8 mouse cellular contexts compared by ENCODE assay signal in the genomic region with DNA sequence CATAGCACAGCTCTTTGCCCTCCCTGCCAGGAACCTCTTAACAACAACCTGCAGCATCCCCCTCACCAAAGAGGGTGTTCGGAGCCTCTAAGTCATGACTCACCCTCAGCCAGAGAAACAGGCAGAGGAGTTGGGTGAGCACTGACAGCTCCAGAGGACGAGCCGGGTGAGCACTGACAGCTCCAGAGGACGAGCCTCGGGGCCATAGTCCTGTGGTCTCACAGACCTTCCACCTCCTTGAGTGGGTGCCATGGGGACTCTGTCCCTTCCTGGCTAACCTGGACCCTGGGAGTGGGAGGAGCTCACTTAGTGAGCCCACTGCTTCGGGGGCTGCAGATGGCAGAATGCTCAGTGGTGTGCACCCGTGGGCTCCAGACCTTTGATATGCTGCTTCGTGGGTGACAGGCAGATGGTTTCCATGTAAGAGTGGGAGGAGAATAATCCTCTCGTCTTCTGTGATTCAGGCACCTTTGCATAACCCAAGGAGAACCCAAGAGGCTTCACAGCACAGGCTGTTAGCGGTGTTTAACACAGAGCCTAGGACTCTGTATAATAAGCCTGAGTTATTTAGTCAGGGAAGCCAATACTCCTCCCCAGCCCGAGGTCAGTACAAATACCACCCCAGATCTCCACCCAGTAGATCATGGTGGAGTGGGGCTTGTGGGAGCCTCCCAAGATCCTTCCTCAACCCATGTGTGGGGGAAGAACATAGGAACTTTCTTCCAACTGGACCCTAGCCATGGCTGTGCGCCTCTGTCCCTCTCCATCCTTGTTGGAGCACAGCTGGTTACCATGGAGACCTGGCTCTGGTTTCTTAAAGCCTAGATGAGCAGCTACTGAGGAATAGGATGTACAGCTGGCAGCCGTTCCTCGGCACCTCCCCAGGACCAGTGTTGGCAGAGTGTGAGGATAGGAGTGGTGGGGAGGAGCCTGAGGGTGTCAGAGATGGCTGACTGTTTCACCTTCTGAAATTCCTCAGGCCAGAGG. TPM values are rescaled to one million over a fixed set of nuclear protein-coding genes. Genes with fewer than 3 reads are reported as not detected.
A peak's percentile ranks its signal among the peaks of the same experiment; 100 is the strongest.
DNase-seq lines count a peak whose midpoint lies in the region; ATAC-seq and TF ChIP-seq lines count a peak whose summit lies in the region.

No protein-coding gene starts in this region.

- H3K4me1 ChIP-seq in kidney, postnatal 0 days (replicated peaks; ENCODE audit: insufficient read depth, low read length), result no peaks in the 10 kb centered on the region
- no peaks in the 10 kb centered on the region for H3K4me1 ChIP-seq in neural tube, embryonic 14.5 days (ENCODE audit: control insufficient read depth, insufficient read depth, low read length)

- DNase-seq in kidney, postnatal 0 days (ENCODE audit: low spot score), result peak; percentile 18
- no peak for DNase-seq in kidney, adult 11 months
- peak; percentile 36 to 40 for DNase-seq in frontal cortex, postnatal 25 days (ENCODE audit: low spot score in 2 of 2)
- peak; percentile 43 to 65 for DNase-seq in layer of hippocampus, adult 2 months (ENCODE audit: low spot score in 2 of 2)
- no peak for DNase-seq in retina, postnatal 1 day
- no peak for DNase-seq in adrenal gland, adult 18-20 months (ENCODE audit: low spot score in 2 of 2)
- DNase-seq in spleen, postnatal 10 days (ENCODE audit: low spot score in 2 of 2), result no peak

- no peak overlapping the region for H3K9ac ChIP-seq in kidney, postnatal 0 days (ENCODE audit: low read depth, low read length)
- no peak overlapping the region for H3K9ac ChIP-seq in neural tube, embryonic 14.5 days (replicated peaks; ENCODE audit: low read depth, low read length)

- 56% methylated on average over 14 of the region's 14 CpGs for WGBS in kidney, postnatal 0 days
- WGBS in neural tube, embryonic 14.5 days, result 65% methylated on average over 14 of the region's 14 CpGs

- no peak for ATAC-seq in kidney, postnatal 0 days (replicated peaks; ENCODE audit: low FRiP score, low read depth)
- peak; percentile 61; the same call in 1 of the 2 replicates for ATAC-seq in neural tube, embryonic 14.5 days (ENCODE audit: low read depth)

- no peaks in the 10 kb centered on the region for H3K9me3 ChIP-seq in kidney, postnatal 0 days (replicated peaks; ENCODE audit: low read length)
- H3K9me3 ChIP-seq in neural tube, embryonic 14.5 days (ENCODE audit: control insufficient read depth, low read length), result no peaks in the 10 kb centered on the region

- H3K27ac ChIP-seq in kidney, postnatal 0 days, result no peak overlapping the region
- peak overlapping the region; percentile 87 for H3K27ac ChIP-seq in layer of hippocampus, adult 2 months
- H3K27ac ChIP-seq in neural tube, embryonic 14.5 days (ENCODE audit: low read depth, low read length), result no peak overlapping the region

- no peak for TF ChIP-seq CTCF in kidney, postnatal 0 days (IDR thresholded peaks at IDR 0.05; ENCODE audit: low read depth)
- no peak for TF ChIP-seq CTCF in layer of hippocampus, adult 2 months (conservative IDR thresholded peaks at IDR 0.05)

- H3K4me2 ChIP-seq in kidney, postnatal 0 days (ENCODE audit: low read length), result no peak overlapping the region
- H3K4me2 ChIP-seq in neural tube, embryonic 14.5 days (ENCODE audit: low read depth, low read length), result no peak overlapping the region

- no peaks in the 10 kb centered on the region for H3K36me3 ChIP-seq in kidney, postnatal 0 days (ENCODE audit: insufficient read depth, low read length)
- no peaks in the 10 kb centered on the region for H3K36me3 ChIP-seq in neural tube, embryonic 14.5 days (ENCODE audit: control insufficient read depth, insufficient read depth, low read length)

- H3K4me3 ChIP-seq in kidney, postnatal 0 days (replicated peaks; ENCODE audit: low read depth, low read length), result no peak overlapping the region
- H3K4me3 ChIP-seq in layer of hippocampus, adult 2 months, result no peak overlapping the region
- H3K4me3 ChIP-seq in neural tube, embryonic 14.5 days (ENCODE audit: low read depth, low read length), result no peak overlapping the region

- H3K27me3 ChIP-seq in kidney, postnatal 0 days (ENCODE audit: insufficient read depth, low read length), result no peaks in the 10 kb centered on the region
- no peaks in the 10 kb centered on the region for H3K27me3 ChIP-seq in neural tube, embryonic 14.5 days (ENCODE audit: control insufficient read depth, insufficient read depth, low read length)

RNA-seq across cellular contexts. Expression of a gene that starts 22.1 kb away (rescaled TPM):
- polyA plus RNA-seq in kidney, postnatal 0 days (2015; fragmentation: Nextera tagmentation; extraction: Ambion mirVana), result 0.66 and 0.80 TPM in 2 replicates
- 10 to 100 TPM; 22.0 to 22.3 TPM for total RNA-seq in layer of hippocampus, adult 2 months (2021)
- 3.7 and 4.3 TPM in 2 replicates for polyA plus RNA-seq in neural tube, embryonic 14.5 days (2014; fragmentation: Nextera tagmentation; extraction: Ambion mirVana)
- total RNA-seq in adrenal gland, adult 18-20 months (2021), result 1 to 10 TPM; 2.8 to 3.6 TPM

RNA-seq across cellular contexts. Expression of a gene that starts 22.1 kb away (rescaled TPM):
- 0.42 and 0.57 TPM in 2 replicates for polyA plus RNA-seq in kidney, postnatal 0 days (2015; fragmentation: Nextera tagmentation; extraction: Ambion mirVana)
- total RNA-seq in layer of hippocampus, adult 2 months (2021), result 10 to 100 TPM; 49.1 to 52.7 TPM
- polyA plus RNA-seq in neural tube, embryonic 14.5 days (2014; fragmentation: Nextera tagmentation; extraction: Ambion mirVana), result 12.8 and 14.8 TPM in 2 replicates
- 1 to 10 TPM; 1.6 to 2.2 TPM for total RNA-seq in adrenal gland, adult 18-20 months (2021)

RNA-seq across cellular contexts. Expression of a gene that starts 32.2 kb away (rescaled TPM):
- 289 and 325 TPM in 2 replicates for polyA plus RNA-seq in kidney, postnatal 0 days (2015; fragmentation: Nextera tagmentation; extraction: Ambion mirVana)
- 10 to 100 TPM; 93.1 to 93.5 TPM for total RNA-seq in layer of hippocampus, adult 2 months (2021)
- 190 and 208 TPM in 2 replicates for polyA plus RNA-seq in neural tube, embryonic 14.5 days (2014; fragmentation: Nextera tagmentation; extraction: Ambion mirVana)
- 100 to 1,000 TPM; 115 to 119 TPM for total RNA-seq in adrenal gland, adult 18-20 months (2021)

RNA-seq across cellular contexts. Expression of a gene that starts 53.8 kb away (rescaled TPM):
- polyA plus RNA-seq in kidney, postnatal 0 days (2015; fragmentation: Nextera tagmentation; extraction: Ambion mirVana), result 96.1 and 139 TPM in 2 replicates
- total RNA-seq in layer of hippocampus, adult 2 months (2021), result 100 to 1,000 TPM; 245 to 254 TPM
- 49.0 and 67.6 TPM in 2 replicates for polyA plus RNA-seq in neural tube, embryonic 14.5 days (2014; fragmentation: Nextera tagmentation; extraction: Ambion mirVana)
- 100 to 1,000 TPM; 193 to 198 TPM for total RNA-seq in adrenal gland, adult 18-20 months (2021)

RNA-seq across cellular contexts. Expression of a gene that starts 56.2 kb away (rescaled TPM):
- 134 and 144 TPM in 2 replicates for polyA plus RNA-seq in kidney, postnatal 0 days (2015; fragmentation: Nextera tagmentation; extraction: Ambion mirVana)
- 100 to 1,000 TPM; 178 to 183 TPM for total RNA-seq in layer of hippocampus, adult 2 months (2021)
- polyA plus RNA-seq in neural tube, embryonic 14.5 days (2014; fragmentation: Nextera tagmentation; extraction: Ambion mirVana), result 181 and 197 TPM in 2 replicates
- total RNA-seq in adrenal gland, adult 18-20 months (2021), result 100 to 1,000 TPM; 159 to 223 TPM

Comparison
In these comparisons a context has a peak if more than half of its experiments do, and no peak if none do; other contexts are left out.
1. DNase-seq: peak in kidney, postnatal 0 days (single experiment), frontal cortex, postnatal 25 days (2 of 2) and layer of hippocampus, adult 2 months (2 of 2); none in kidney, adult 11 months (single experiment), retina, postnatal 1 day (single experiment), adrenal gland, adult 18-20 months (0 of 2) and spleen, postnatal 10 days (0 of 2).
2. RNA of a gene that starts 22.1 kb away (total RNA-seq): 22.0 to 22.3 TPM in layer of hippocampus, adult 2 months; 2.8 to 3.6 TPM in adrenal gland, adult 18-20 months; every median in the first group is over 4 times any median in the second.
3. RNA of a gene that starts 22.1 kb away (total RNA-seq): 49.1 to 52.7 TPM in layer of hippocampus, adult 2 months; 1.6 to 2.2 TPM in adrenal gland, adult 18-20 months; every median in the first group is over 10 times any median in the second.